Mouse (Mus musculus): ENCODE data around the gene Atp5j. TPM values are rescaled to one million over a fixed set of nuclear protein-coding genes. Genes with fewer than 3 reads are reported as not detected.

Atp5j gene
- total and polyA plus RNA-seq, 3 experiments, result 191 to 240 TPM; not detected in 1

GRCm38 (mm10) chr16:84834745-84835440 is 532 bp downstream of the Atp5j start, which contains the start of gene Gabpa:
TSS of gene Gabpa (plus strand) at chr16:84834925.
- peaks cover 0 to 3% of the 10 kb centered on the region in 2 experiments; a peak in 2 of 4 replicates for H3K4me1 ChIP-seq (ENCODE audit: control insufficient read depth in 1 of 2, insufficient read depth in 2 of 2, low read length in 2 of 2)
- TF ChIP-seq TAL1 (IDR thresholded peaks at IDR 0.05; ENCODE audit: low read length) (no peak), ETS1 (IDR thresholded peaks at IDR 0.05; ENCODE audit: low read depth, low read length) (no peak; the same call in 1 of the 2 replicates), MXI1 (IDR thresholded peaks at IDR 0.05; ENCODE audit: low read depth, low read length) (no peak; the same call in 1 of the 2 replicates), CHD2 (IDR thresholded peaks at IDR 0.05; ENCODE audit: low read length) (no peak), GABPA (IDR thresholded peaks at IDR 0.05; ENCODE audit: low read depth, low read length) (no peak), SIN3A (IDR thresholded peaks at IDR 0.05; ENCODE audit: low read length) (peak; percentile 63), TCF12 (IDR thresholded peaks at IDR 0.05; ENCODE audit: low read depth, low read length) (no peak), POLR2A (IDR thresholded peaks at IDR 0.05; ENCODE audit: control insufficient read depth in 1 of 2, insufficient read depth in 1 of 2, low read depth in 1 of 2, low read length in 2 of 2, poor library complexity in 1 of 2) (peak in 1 of 2 experiments; percentile 81; a peak in 3 of 4 replicates), HCFC1 (IDR thresholded peaks at IDR 0.05; ENCODE audit: low read depth, low read length) (peak; percentile 91), USF2 (IDR thresholded peaks at IDR 0.05; ENCODE audit: borderline replicate concordance in 1 of 2, insufficient read depth in 1 of 2, low read depth in 1 of 2, low read length in 2 of 2) (no peak), MYC (IDR thresholded peaks at IDR 0.05; ENCODE audit: low read depth, low read length) (peak; percentile 85), MAFK (IDR thresholded peaks at IDR 0.05; ENCODE audit: borderline replicate concordance, low read depth, low read length) (no peak), POLR2AphosphoS5 (IDR thresholded peaks at IDR 0.05; ENCODE audit: borderline replicate concordance, low read depth, low read length) (no peak), POLR2AphosphoS2 (IDR thresholded peaks at IDR 0.05; ENCODE audit: low read length) (no peak; the same call in 1 of the 2 replicates), USF1 (IDR thresholded peaks at IDR 0.05; ENCODE audit: low read depth, low read length) (no peak), KAT2A (conservative IDR thresholded peaks at IDR 0.05; ENCODE audit: low read depth, low read length) (peak; percentile 72), NELFE (IDR thresholded peaks at IDR 0.05; ENCODE audit: low read depth, low read length) (peak; percentile 81), ZMIZ1 (IDR thresholded peaks at IDR 0.05; ENCODE audit: low read depth, low read length) (0 out of 2 replicates have a peak, but pooled peaks have one; percentile 45), RAD21 (IDR thresholded peaks at IDR 0.05; ENCODE audit: low read depth, low read length) (no peak), MEF2A (IDR thresholded peaks at IDR 0.05; ENCODE audit: extremely low read depth, insufficient replicate concordance, low read depth, low read length, poor library complexity, severe bottlenecking) (no peak), ZNF384 (IDR thresholded peaks at IDR 0.05; ENCODE audit: low read depth, low read length) (no peak), MYB (IDR thresholded peaks at IDR 0.05; ENCODE audit: low read depth, low read length) (no peak), E2F4 (IDR thresholded peaks at IDR 0.05; ENCODE audit: borderline replicate concordance, low read depth, low read length) (0 out of 2 replicates have a peak, but pooled peaks have one; percentile 0), UBTF (IDR thresholded peaks at IDR 0.05; ENCODE audit: borderline replicate concordance, insufficient read depth, low read depth, low read length) (no peak), ZKSCAN1 (IDR thresholded peaks at IDR 0.05; ENCODE audit: low read depth, low read length) (no peak), ZC3H11A (IDR thresholded peaks at IDR 0.05; ENCODE audit: low read depth, low read length) (no peak), NRF1 (IDR thresholded peaks at IDR 0.05; ENCODE audit: insufficient read depth, low read depth, low read length, poor library complexity, severe bottlenecking) (peak; percentile 76), BHLHE40 (IDR thresholded peaks at IDR 0.05; ENCODE audit: borderline replicate concordance, low read depth, low read length) (no peak), MAZ (IDR thresholded peaks at IDR 0.05; ENCODE audit: low read depth, low read length) (no peak; the same call in 1 of the 2 replicates), EP300 (IDR thresholded peaks at IDR 0.05; ENCODE audit: low read depth in 1 of 2, low read length in 2 of 2) (no peak), CTCF (IDR thresholded peaks at IDR 0.05 in 2 of 3, conservative IDR thresholded peaks at IDR 0.05 in 1 of 3; ENCODE audit: control insufficient read depth in 1 of 3, insufficient read depth in 1 of 3, low read depth in 2 of 3, low read length in 3 of 3, poor library complexity in 1 of 3, severe bottlenecking in 1 of 3) (no peak), ELF1 (IDR thresholded peaks at IDR 0.05; ENCODE audit: low read depth, low read length) (peak; percentile 89), SMC3 (IDR thresholded peaks at IDR 0.05; ENCODE audit: low read depth, low read length) (no peak), MAX (IDR thresholded peaks at IDR 0.05; ENCODE audit: low read length) (peak; percentile 68), RCOR1 (IDR thresholded peaks at IDR 0.05; ENCODE audit: low read depth, low read length) (no peak), TBP (IDR thresholded peaks at IDR 0.05; ENCODE audit: low read depth, low read length) (peak; percentile 68)

More at GRCm38 (mm10) chr16:84834745-84835440, 532 bp downstream of the Atp5j start, which contains the start of gene Gabpa:
- Histone ChIP-seq H3K79me2 (ENCODE audit: control insufficient read depth, insufficient read depth, low read length, poor library complexity) (peaks cover 49% of the 10 kb centered on the region), H3K27ac (ENCODE audit: control insufficient read depth, low read depth, low read length) (peak within 1 kb of the TSS; percentile 81), H3K36me3 (ENCODE audit: control insufficient read depth in 1 of 2, insufficient read depth in 2 of 2, low read length in 2 of 2) (peaks cover 16% of the 10 kb centered on the region in 2 experiments), H3K4me3 (ENCODE audit: control insufficient read depth in 1 of 2, insufficient read depth in 1 of 2, low read depth in 2 of 2, low read length in 2 of 2) (peak within 1 kb of the TSS; percentile 81 to 97), H3K9me3 (replicated peaks; ENCODE audit: insufficient read depth, low read length) (no peaks in the 10 kb centered on the region), H3K27me3 (ENCODE audit: control insufficient read depth in 1 of 2, insufficient read depth in 2 of 2, low read length in 2 of 2) (no peaks in the 10 kb centered on the region), H3K9ac (ENCODE audit: control insufficient read depth, low read depth, low read length, poor library complexity, severe bottlenecking) (peak within 1 kb of the TSS; percentile 96)
- peak; percentile 98 for DNase-seq (ENCODE audit: low read depth, low spot score)

Measured in MEL (cell line).